Mouse (Mus musculus) forebrain, embryonic 10.5 days (tissue): ENCODE results near the gene Ankrd35. TPM values are rescaled to one million over a fixed set of nuclear protein-coding genes. Genes with fewer than 3 reads are reported as not detected.
"Not testable (repeated sequence)": the region's sequence is repeated elsewhere in the genome, so short reads cannot be mapped to it uniquely, and the experiment has no call there.

ENCODE experiments used
- DNase-seq: peaks from one replicate; pipeline ENCODE4 v3.0.0-alpha.2; 2017; ENCODE audit warnings: low spot score; ENCODE audit errors: extremely low spot score
- H3K27ac ChIP-seq: fragments of 300-500 bp; sonication (generic); 2 replicates; pipeline ENCODE4 v1.5.1; 2016; ENCODE audit warnings: mild to moderate bottlenecking
- H3K27me3 ChIP-seq: fragments of 300-500 bp; sonication (generic); 2 replicates; pipeline ENCODE4 v1.6.1; 2016; ENCODE audit warnings: mild to moderate bottlenecking; ENCODE audit not compliant: poor library complexity, severe bottlenecking
- H3K36me3 ChIP-seq: fragments of 300-500 bp; sonication (generic); replicated peaks from 2 replicates; pipeline ENCODE4 v1.6.1; 2016; ENCODE audit warnings: mild to moderate bottlenecking, moderate library complexity
- H3K4me1 ChIP-seq: fragments of 300-500 bp; sonication (generic); 2 replicates; pipeline ENCODE4 v1.6.1; 2016
- H3K4me3 ChIP-seq: fragments of 300-500 bp; sonication (generic); 2 replicates; pipeline ENCODE4 v1.5.1; 2016; ENCODE audit warnings: mild to moderate bottlenecking, moderate library complexity
- H3K9me3 ChIP-seq: fragments of 300-500 bp; sonication (generic); 2 replicates; pipeline ENCODE4 v1.6.1; 2016; ENCODE audit warnings: mild to moderate bottlenecking, moderate library complexity
- WGBS: fragments of 180-500 bp; shearing (Covaris S2); methylation state at CpG from one replicate; pipeline ENCODE4 v1.1.7; 2016; 5-methylcytosine and 5-hydroxymethylcytosine counted together
- polyA plus RNA-seq: library from polyadenylated mRNA; unstranded; fragments of >200 nt; fragmentation: Nextera tagmentation; extraction: Ambion mirVana; gene quantifications from 2 replicates; pipeline ENCODE4 v1.2.1, GENCODE M21; 2016

Ankrd35 gene
- polyA plus RNA-seq, 1 experiment from 2014 or later = 0.06 TPM

DNA sequence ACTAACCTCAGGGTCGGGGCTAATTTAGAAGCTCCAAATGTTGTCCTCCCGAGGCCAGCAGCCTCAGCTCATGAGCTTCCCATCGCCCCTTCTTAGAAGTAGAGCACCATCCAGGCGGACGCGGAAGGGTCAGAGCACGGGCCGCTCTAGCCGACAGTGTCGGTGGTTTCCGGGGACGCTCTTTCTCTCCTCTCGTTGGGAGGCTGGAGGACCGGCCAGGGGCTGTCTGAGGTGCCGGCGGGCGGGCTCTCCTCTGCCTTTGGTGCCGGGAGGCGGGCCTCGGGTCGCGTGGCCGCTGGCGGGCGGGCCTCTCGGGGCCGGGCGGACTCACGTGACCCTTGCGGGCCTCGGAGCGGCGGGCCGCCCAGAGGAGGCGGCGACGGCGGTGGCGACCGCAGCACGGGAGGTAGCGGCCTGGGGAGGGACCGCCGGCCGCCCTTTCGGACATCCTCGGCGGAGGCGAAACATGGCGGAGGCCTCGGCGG is 57.5 kb downstream of the Ankrd35 start, which contains the start of the genes Polr3c and Rnf115:
Gene Polr3c (minus strand): TSS at position 286 of the 485 bp plus-strand sequence.
Gene Rnf115 (plus strand): TSS at position 322 of the 485 bp plus-strand sequence.
- peaks cover 30% of the 10 kb centered on the region for H3K36me3 ChIP-seq
- WGBS = under 1% methylated on average over 52 of the region's 52 CpGs
- no peaks in the 10 kb centered on the region for H3K9me3 ChIP-seq

DNA sequence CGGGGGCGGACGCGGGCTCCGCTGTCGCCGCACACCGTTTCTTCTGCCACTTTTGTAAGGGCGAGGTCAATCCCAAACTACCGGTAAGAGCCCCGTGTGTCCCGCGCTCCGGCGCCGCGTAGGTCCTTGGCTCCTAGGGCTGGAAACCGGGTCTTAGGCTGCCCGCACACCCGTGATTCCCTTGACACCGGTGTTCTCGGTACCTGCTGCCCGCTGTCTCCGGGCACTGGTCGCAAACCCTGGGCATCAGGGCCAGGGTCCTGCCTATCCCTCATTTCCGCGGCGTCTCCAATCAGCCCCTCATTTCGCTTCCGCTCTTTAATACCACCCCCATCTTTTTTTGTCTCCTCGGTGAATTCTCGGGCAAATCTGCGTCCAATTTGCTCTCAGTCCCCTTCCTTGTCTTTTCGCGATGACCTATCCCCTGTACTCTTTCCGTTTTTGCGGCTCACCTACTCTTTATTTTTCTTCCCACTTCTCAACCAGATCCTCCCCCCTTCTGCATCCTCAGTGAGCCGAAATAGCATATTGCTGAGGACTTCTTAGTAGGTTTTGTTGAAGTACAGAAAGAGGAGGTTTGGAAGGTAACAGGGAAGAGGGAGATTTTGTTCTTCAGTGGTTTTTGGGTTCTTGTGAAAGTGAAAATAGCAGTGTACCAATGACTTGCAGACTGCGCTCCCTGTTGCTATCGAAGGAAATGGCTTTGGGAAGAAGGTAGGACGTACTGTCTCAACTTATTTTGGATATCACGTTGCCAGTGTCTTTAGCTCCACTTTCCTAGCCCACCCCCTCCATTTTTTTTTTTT is 58.1 kb downstream of the Ankrd35 start:
- Histone ChIP-seq H3K4me3 (peak overlapping the region; percentile 72), H3K36me3 (peaks cover 26% of the 10 kb centered on the region), H3K9me3 (no peaks in the 10 kb centered on the region), H3K27ac (peak overlapping the region; percentile 94), H3K4me1 (peaks cover 36% of the 10 kb centered on the region), H3K27me3 (no peaks in the 10 kb centered on the region)
- under 1% methylated on average over 42 of the region's 42 CpGs for WGBS
- DNase-seq = no peak

More for the DNA sequence above, 57.5 kb downstream of the Ankrd35 start, which contains the start of the genes Polr3c and Rnf115:
- H3K4me1 ChIP-seq = peaks cover 36% of the 10 kb centered on the region
- H3K4me3 ChIP-seq = peak within 1 kb of the TSS; percentile 72
- peak; percentile 94 for DNase-seq
- peak within 1 kb of the TSS; percentile 94 for H3K27ac ChIP-seq
- H3K27me3 ChIP-seq = no peaks in the 10 kb centered on the region

DNA sequence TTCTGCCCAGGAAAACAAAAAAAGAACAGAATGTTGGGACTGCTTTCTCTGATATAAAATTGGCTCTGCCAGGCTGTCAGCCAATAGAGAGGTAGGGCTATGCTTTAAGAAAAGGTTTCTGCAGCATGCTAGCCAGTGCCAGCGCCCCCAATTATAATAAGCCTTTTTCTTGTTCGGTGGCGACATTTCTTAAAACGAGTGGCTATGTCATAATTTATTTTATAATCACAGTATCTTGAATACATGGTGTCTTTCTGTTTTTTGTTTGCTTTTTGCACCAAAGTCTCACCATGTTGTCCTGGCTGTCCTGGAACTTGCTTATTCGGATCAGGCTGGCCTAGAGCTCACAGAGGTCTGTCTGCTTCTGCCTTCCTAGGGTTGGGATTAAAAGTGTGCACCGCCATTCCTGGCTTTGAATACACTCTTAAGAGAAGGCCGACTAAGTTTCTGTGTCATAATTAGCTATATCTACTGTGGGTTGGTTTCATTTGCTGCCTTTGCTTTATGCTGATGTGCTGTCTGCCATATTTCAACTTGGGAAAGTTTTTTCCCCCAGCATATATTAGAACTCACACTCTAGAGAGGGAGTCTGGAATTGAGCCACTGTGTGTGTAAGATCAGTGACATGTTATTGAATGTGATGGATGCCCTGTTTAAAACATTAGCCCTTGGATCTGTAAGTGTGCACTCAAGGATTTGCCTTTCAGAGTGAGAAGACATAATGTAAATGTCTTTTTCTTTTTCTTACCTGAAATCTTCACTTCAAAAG is 58.9 kb downstream of the Ankrd35 start:
- Histone ChIP-seq H3K27ac (peak overlapping the region; percentile 94; the same call in 1 of the 2 replicates), H3K4me3 (peak overlapping the region; percentile 72), H3K27me3 (no peaks in the 10 kb centered on the region), H3K36me3 (peaks cover 18% of the 10 kb centered on the region), H3K4me1 (peaks cover 36% of the 10 kb centered on the region), H3K9me3 (no peaks in the 10 kb centered on the region)
- 59% methylated on average over 7 of the region's 7 CpGs for WGBS
- no peak for DNase-seq

DNA sequence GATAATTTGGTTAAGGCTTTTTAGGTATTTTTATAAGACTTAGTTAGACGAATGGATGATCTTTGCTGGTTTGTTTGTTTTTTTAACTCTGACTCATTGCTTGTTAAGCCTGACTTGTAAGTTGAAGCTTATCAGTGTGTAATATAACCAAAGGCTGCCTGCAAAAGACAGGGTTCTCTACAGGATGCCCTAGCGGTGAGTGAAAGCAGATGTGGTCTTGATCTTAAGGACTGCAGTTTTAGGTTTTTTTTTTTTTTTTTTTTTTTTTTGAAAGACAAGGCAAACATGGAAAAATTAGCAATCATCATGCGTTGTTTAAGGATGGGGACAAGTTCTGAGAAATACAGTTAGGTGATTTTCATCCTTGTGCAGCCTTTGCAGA is 59.5 kb downstream of the Ankrd35 start:
- no peak for DNase-seq
- Histone ChIP-seq H3K27me3 (no peaks in the 10 kb centered on the region), H3K9me3 (no peaks in the 10 kb centered on the region), H3K4me3 (peak overlapping the region; percentile 72; the same call in 1 of the 2 replicates), H3K36me3 (peaks cover 14% of the 10 kb centered on the region), H3K4me1 (peaks cover 36% of the 10 kb centered on the region), H3K27ac (no peak overlapping the region)
- 69% methylated on average over 3 of the region's 3 CpGs for WGBS

DNA sequence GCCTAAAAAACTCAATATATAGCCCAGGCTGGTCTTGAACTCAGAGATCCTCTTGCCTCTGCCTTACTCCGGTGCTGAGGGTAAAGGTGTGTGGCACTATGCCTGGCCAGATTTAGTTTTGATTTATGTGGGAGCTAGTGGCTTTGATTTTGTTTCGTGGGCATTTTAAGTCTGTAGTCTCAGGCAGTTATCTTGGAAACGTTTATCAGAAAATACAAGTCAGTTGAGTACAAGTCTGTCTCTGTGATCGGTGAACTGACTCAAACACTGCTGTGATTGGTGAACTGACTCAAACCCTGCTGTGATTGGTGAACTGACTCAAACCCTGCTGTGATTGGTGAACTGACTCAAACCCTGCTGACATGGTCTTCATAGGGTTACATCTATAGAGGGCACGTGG is 60.9 kb downstream of the Ankrd35 start:
- Histone ChIP-seq H3K27ac (no peak overlapping the region), H3K4me1 (peaks cover 36% of the 10 kb centered on the region), H3K27me3 (no peaks in the 10 kb centered on the region), H3K36me3 (peaks cover 4% of the 10 kb centered on the region; the same call in 1 of the 2 replicates), H3K9me3 (no peaks in the 10 kb centered on the region), H3K4me3 (0 out of 2 replicates have a peak overlapping the region, but pooled peaks have one; percentile 8)
- WGBS = 82% methylated on average over 5 of the region's 5 CpGs
- no peak for DNase-seq

DNA sequence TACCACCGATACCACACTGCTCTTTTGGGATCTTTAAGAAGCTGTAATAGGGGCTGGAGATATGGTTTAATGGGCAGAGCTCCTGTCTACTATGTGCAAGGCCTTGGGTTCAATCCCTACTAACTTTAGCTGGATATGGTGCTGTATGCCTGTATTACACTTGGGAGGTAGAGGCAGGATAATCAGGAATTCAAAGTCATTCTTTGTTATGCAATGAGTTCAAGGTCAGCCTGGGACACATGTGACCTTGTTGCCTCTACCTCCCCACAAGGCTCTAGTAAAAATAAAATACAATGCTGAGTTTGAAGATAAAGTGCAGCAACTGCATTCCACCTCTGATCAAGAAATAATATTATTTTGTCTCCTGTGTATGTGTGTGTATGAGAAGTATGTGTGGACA is 64.1 kb downstream of the Ankrd35 start:
- H3K4me1 ChIP-seq = peaks cover 25% of the 10 kb centered on the region
- no peak overlapping the region for H3K27ac ChIP-seq
- peaks cover 4% of the 10 kb centered on the region; the same call in 1 of the 2 replicates for H3K36me3 ChIP-seq
- DNase-seq = no peak
- no peaks in the 10 kb centered on the region for H3K27me3 ChIP-seq
- H3K4me3 ChIP-seq = no peak overlapping the region
- 95% methylated on average over 1 of the region's 1 CpGs for WGBS
- H3K9me3 ChIP-seq = no peaks in the 10 kb centered on the region

DNA sequence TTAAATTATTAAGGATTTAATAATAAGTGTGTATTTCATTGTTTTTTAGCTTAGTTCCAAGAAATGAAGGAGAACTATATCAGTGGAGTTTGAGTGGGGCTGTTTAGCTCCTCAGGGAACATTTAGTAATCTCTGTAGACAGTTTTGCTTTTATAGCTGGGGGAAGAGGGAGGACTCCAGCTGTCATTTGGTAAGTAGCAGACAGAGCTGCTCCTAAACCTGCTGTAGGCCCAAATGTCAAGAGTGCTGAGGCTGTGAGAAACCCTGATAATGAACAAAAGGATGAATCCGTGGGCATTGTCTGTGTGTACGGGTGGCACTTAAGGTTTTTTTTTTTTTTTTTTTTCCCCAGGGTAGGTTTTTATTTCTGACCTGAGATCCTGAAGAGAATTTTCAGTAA is 65.3 kb downstream of the Ankrd35 start:
- H3K27ac ChIP-seq = no peak overlapping the region
- DNase-seq = no peak
- H3K4me1 ChIP-seq = peaks cover 16% of the 10 kb centered on the region
- H3K27me3 ChIP-seq = no peaks in the 10 kb centered on the region
- no peaks in the 10 kb centered on the region for H3K9me3 ChIP-seq
- H3K36me3 ChIP-seq = peaks cover 4% of the 10 kb centered on the region; the same call in 1 of the 2 replicates
- H3K4me3 ChIP-seq = no peak overlapping the region
- 92% methylated on average over 2 of the region's 2 CpGs for WGBS

DNA sequence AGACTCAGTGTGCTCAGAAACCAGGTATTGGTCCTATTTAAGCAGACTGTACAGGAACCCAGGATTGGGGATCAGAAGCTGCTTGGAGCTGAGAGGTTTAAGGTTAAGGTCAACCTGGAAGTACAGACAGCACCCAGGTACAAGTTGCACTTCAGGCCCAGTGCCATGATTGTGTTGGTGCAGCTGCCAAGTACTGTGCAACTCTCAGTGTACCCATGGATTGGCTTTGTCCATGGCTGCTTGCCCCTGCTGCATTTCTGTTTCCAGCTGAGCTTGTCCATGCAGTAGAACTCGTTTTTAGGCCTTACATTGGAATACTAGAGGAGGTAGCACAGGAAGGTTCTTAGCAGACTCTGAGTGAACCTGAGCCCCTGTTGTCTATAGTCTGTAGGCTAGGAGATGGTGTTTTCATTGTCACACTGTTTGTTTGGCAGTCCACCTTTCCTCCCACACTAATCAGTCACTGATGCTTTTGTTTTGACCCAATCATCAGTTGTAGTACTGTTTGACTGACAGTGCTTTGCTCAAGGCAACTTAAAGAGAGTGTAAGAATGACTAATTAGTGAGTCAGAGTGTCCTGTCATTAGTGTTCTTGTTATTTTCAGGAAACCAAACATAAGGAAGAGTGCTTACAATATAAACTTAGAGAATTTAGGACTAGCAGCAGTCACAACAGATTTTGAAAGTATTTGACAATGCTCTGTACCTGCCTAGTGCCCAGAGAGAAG is 67.2 kb downstream of the Ankrd35 start:
- Histone ChIP-seq H3K36me3 (peaks cover 4% of the 10 kb centered on the region; the same call in 1 of the 2 replicates), H3K27me3 (no peaks in the 10 kb centered on the region), H3K9me3 (no peaks in the 10 kb centered on the region), H3K27ac (no peak overlapping the region), H3K4me1 (peaks cover 5% of the 10 kb centered on the region), H3K4me3 (no peak overlapping the region)
- no peak for DNase-seq
- 65% methylated on average over 1 of the region's 1 CpGs for WGBS

DNA sequence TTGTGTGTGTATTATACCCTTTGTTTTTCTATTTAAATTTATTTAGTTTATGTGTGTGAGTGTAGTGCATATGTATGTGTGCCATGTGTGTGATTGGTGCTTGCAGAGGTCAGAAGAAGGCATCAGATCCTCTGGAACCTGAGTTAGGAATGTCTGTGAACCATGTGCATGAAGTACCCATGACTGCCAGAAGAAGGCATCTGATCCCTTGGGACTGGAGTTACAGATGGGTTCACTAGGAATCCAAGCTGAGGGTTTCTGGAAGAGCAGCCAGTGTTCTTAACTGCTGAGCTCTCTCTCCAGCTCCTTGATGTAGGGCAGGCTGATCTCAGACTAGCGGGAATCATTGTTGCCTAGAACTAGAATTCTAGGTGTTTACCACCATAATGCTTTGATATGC is 68.1 kb downstream of the Ankrd35 start:
- 86% methylated on average over 1 of the region's 1 CpGs for WGBS
- Histone ChIP-seq H3K27me3 (no peaks in the 10 kb centered on the region), H3K4me3 (no peak overlapping the region), H3K36me3 (no peaks in the 10 kb centered on the region), H3K9me3 (no peaks in the 10 kb centered on the region), H3K27ac (no peak overlapping the region), H3K4me1 (peaks cover 5% of the 10 kb centered on the region)
- no peak for DNase-seq

DNA sequence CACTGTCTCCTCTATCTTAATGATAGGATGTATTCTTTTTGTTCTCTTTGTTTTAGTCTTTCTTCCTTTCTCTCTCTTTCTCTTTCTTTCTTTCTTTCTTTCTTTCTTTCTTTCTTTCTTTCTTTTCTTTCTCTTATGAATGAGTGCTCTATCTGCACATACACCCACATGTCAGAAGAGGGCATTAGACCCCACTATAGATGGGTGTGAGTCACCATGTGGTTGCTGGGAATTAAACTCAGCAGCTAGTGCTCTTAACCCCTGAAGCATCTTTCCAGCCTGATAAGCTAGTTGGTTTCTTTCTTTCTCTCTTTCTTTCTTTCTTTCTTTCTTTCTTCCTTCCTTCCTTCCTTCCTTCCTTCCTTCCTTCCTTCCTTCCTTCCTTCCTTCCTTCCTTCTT is 70.3 kb downstream of the Ankrd35 start:
- not testable (repeated sequence) for H3K36me3 ChIP-seq, H3K4me1 ChIP-seq, H3K4me3 ChIP-seq, H3K9me3 ChIP-seq, DNase-seq, H3K27ac ChIP-seq, H3K27me3 ChIP-seq
